Mouse (Mus musculus) forebrain, embryonic 10.5 days (tissue): ENCODE results near the gene Mcu. TPM values are rescaled to one million over a fixed set of nuclear protein-coding genes. Genes with fewer than 3 reads are reported as not detected.

Experiments
- DNase-seq: peaks from one replicate; pipeline ENCODE4 v3.0.0-alpha.2; 2017; ENCODE audit warnings: low spot score; ENCODE audit errors: extremely low spot score
- H3K27ac ChIP-seq: fragments of 300-500 bp; sonication (generic); 2 replicates; pipeline ENCODE4 v1.5.1; 2016; ENCODE audit warnings: mild to moderate bottlenecking
- H3K27me3 ChIP-seq: fragments of 300-500 bp; sonication (generic); 2 replicates; pipeline ENCODE4 v1.6.1; 2016; ENCODE audit warnings: mild to moderate bottlenecking; ENCODE audit not compliant: poor library complexity, severe bottlenecking
- H3K36me3 ChIP-seq: fragments of 300-500 bp; sonication (generic); replicated peaks from 2 replicates; pipeline ENCODE4 v1.6.1; 2016; ENCODE audit warnings: mild to moderate bottlenecking, moderate library complexity
- H3K4me1 ChIP-seq: fragments of 300-500 bp; sonication (generic); 2 replicates; pipeline ENCODE4 v1.6.1; 2016
- H3K4me3 ChIP-seq: fragments of 300-500 bp; sonication (generic); 2 replicates; pipeline ENCODE4 v1.5.1; 2016; ENCODE audit warnings: mild to moderate bottlenecking, moderate library complexity
- H3K9me3 ChIP-seq: fragments of 300-500 bp; sonication (generic); 2 replicates; pipeline ENCODE4 v1.6.1; 2016; ENCODE audit warnings: mild to moderate bottlenecking, moderate library complexity
- WGBS: fragments of 180-500 bp; shearing (Covaris S2); methylation state at CpG from one replicate; pipeline ENCODE4 v1.1.7; 2016; 5-methylcytosine and 5-hydroxymethylcytosine counted together
- polyA plus RNA-seq: library from polyadenylated mRNA; unstranded; fragments of >200 nt; fragmentation: Nextera tagmentation; extraction: Ambion mirVana; gene quantifications from 2 replicates; pipeline ENCODE4 v1.2.1, GENCODE M21; 2016

Mcu gene
- polyA plus RNA-seq, 1 experiment from 2014 or later: 19.1 TPM

DNA sequence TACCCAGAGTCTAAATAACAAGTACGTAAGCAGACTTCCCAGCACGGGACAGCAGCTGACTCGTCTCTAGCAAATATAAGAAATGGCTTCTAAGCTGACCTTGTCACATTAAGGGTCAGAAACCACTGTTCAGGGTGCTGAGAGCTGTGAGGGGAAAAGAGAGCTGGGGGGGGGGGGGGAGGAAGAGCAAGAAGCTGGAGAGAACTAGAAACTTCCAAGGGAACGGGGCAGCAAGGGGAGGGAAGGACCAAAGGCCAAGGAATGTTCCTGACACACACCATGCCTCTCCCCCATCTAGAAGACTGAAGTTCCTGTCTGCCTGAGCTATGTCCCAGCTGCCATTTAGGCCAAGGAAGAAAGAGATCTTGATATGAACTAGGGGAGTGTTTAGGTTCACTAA lies 190.1 kb downstream of the Mcu start:
- Histone ChIP-seq H3K4me3 (no peak overlapping the region), H3K27ac (no peak overlapping the region), H3K36me3 (no peaks in the 10 kb centered on the region), H3K9me3 (no peaks in the 10 kb centered on the region), H3K4me1 (peaks cover 11% of the 10 kb centered on the region), H3K27me3 (no peaks in the 10 kb centered on the region)
- DNase-seq: no peak
- WGBS: 87% methylated on average over 4 of the region's 4 CpGs

- Histone ChIP-seq H3K27ac (no peak overlapping the region), H3K4me1 (peaks cover 7% of the 10 kb centered on the region), H3K4me3 (no peak overlapping the region), H3K36me3 (no peaks in the 10 kb centered on the region), H3K9me3 (no peaks in the 10 kb centered on the region), H3K27me3 (no peaks in the 10 kb centered on the region)
- no peak for DNase-seq
- 93% methylated on average over 7 of the region's 7 CpGs for WGBS
Measured at GRCm38 (mm10) chr10:59425369-59425768, 191.1 kb downstream of the Mcu start.

DNA sequence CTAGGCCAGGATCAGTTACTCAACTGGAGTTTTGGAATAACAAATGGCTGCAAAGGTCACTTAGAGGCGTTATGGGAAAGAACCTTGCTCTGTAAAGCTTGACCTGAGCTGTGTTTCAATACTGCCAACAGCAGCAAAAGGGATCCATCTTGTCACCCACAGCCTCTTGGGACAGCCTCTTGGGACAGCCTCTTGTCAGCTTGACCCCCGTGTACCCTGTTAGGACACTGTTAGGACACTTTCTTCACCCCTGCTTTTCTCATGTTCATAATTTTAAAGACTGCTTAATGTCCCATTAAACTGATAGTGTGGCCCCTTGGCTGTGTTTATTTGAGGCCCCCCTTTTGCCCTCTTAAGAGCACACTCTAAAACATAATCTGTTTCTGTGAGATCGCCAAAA lies 192.0 kb downstream of the Mcu start:
- 89% methylated on average over 3 of the region's 3 CpGs for WGBS
- no peaks in the 10 kb centered on the region for H3K36me3 ChIP-seq
- no peak for DNase-seq

GRCm38 (mm10) chr10:59419516-59419915 lies 197.0 kb downstream of the Mcu start:
- H3K36me3 ChIP-seq: no peaks in the 10 kb centered on the region
- H3K4me3 ChIP-seq: no peak overlapping the region
- no peaks in the 10 kb centered on the region for H3K9me3 ChIP-seq
- no peaks in the 10 kb centered on the region for H3K4me1 ChIP-seq
- 91% methylated on average over 4 of the region's 4 CpGs for WGBS
- no peaks in the 10 kb centered on the region for H3K27me3 ChIP-seq
- H3K27ac ChIP-seq: no peak overlapping the region
- no peak for DNase-seq

More for the DNA sequence above, 192.0 kb downstream of the Mcu start:
- H3K4me1 ChIP-seq: no peaks in the 10 kb centered on the region
- no peaks in the 10 kb centered on the region for H3K9me3 ChIP-seq
- no peak overlapping the region for H3K4me3 ChIP-seq
- H3K27ac ChIP-seq: no peak overlapping the region
- H3K27me3 ChIP-seq: no peaks in the 10 kb centered on the region

GRCm38 (mm10) chr10:59416623-59417022 lies 199.9 kb downstream of the Mcu start:
- DNase-seq: no peak
- 88% methylated on average over 3 of the region's 3 CpGs for WGBS

DNA sequence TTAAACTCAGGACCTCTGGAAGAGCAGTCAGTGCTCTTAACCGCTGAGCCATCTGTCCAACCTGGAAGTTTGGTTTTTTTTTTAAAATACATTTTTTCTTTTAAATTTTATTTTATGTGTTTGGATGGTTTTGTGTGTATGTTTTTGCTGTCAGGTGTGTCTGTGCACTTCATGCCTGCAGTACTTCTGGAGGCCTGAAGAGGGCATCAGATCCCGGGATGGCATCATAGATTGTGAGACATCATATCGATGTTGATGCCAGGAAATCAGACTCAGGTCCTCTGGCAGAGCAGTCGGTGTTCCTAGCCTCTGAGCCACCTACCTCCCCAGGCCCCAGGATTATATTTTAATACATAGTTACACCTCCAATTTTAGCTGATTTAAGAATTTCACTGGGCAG lies 202.8 kb downstream of the Mcu start:
- H3K27ac ChIP-seq: no peak overlapping the region
- H3K27me3 ChIP-seq: no peaks in the 10 kb centered on the region
- peaks cover 8% of the 10 kb centered on the region for H3K4me1 ChIP-seq
- no peak overlapping the region for H3K4me3 ChIP-seq
- no peaks in the 10 kb centered on the region for H3K9me3 ChIP-seq
- 92% methylated on average over 4 of the region's 4 CpGs for WGBS
- no peak for DNase-seq
- H3K36me3 ChIP-seq: no peaks in the 10 kb centered on the region

More at GRCm38 (mm10) chr10:59416623-59417022, 199.9 kb downstream of the Mcu start:
- Histone ChIP-seq H3K27ac (no peak overlapping the region), H3K27me3 (no peaks in the 10 kb centered on the region), H3K4me1 (no peaks in the 10 kb centered on the region), H3K4me3 (no peak overlapping the region), H3K9me3 (no peaks in the 10 kb centered on the region), H3K36me3 (no peaks in the 10 kb centered on the region)

DNA sequence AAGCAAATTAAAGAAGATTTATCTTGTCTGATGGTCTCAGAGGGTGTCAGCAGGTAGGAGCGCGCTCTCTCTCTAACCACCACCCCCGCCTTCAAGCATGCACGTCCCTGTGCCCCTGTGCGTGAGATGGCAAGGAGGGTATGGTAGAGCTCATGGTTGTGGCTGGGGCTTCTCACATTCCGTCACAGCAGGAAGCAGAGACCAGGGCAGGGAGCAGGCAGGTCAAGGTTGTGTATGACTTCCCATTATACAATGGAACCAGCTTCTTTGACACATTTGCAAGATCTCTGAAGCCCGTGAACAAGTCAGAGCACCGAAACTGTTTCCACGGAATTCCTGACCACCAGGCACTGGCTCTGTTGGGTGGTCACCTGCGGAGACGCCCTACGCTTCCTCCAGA lies 206.2 kb downstream of the Mcu start:
- WGBS: 82% methylated on average over 12 of the region's 12 CpGs
- no peak overlapping the region for H3K27ac ChIP-seq

DNA sequence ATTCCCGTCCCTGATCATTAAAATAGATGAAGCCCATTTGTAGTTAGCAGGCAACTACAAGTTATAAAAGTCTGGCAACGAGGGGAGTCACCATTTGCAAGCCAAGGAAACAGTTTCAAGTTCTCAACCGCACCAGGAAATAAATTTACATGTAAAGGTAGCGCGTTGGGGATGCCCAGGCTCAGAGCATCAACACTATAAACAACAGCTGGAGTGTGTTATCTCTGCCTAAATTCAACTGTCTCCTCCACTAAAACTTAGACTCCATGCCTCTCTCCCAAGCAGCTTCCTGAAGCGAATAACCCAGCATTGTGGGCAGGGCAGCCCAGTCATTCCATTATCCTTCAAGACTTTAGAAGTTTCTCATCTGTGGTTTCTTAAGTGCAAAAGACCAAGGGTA lies 208.0 kb downstream of the Mcu start:
- WGBS: 75% methylated on average over 6 of the region's 6 CpGs
- H3K36me3 ChIP-seq: no peaks in the 10 kb centered on the region
- H3K27me3 ChIP-seq: no peaks in the 10 kb centered on the region
- H3K9me3 ChIP-seq: no peaks in the 10 kb centered on the region
- DNase-seq: no peak
- H3K27ac ChIP-seq: no peak overlapping the region
- H3K4me3 ChIP-seq: no peak overlapping the region
- H3K4me1 ChIP-seq: peaks cover 8% of the 10 kb centered on the region

More for the DNA sequence above, 206.2 kb downstream of the Mcu start:
- peaks cover 8% of the 10 kb centered on the region for H3K4me1 ChIP-seq
- no peak overlapping the region for H3K4me3 ChIP-seq
- no peaks in the 10 kb centered on the region for H3K27me3 ChIP-seq
- no peak for DNase-seq
- H3K36me3 ChIP-seq: no peaks in the 10 kb centered on the region
- no peaks in the 10 kb centered on the region for H3K9me3 ChIP-seq

- DNase-seq: no peak
- Histone ChIP-seq H3K27ac (0 out of 2 replicates have a peak overlapping the region, but pooled peaks have one; percentile 2), H3K27me3 (no peaks in the 10 kb centered on the region)
Measured at GRCm38 (mm10) chr10:59403793-59404149, 212.7 kb downstream of the Mcu start.

GRCm38 (mm10) chr10:59402899-59403792 lies 213.3 kb downstream of the Mcu start, which contains the start of gene Pla2g12b:
TSS of gene Pla2g12b (plus strand) at chr10:59403660.
- WGBS: 80% methylated on average over 21 of the region's 21 CpGs
- DNase-seq: no peak
- Histone ChIP-seq H3K27me3 (no peaks in the 10 kb centered on the region), H3K4me3 (no peak within 1 kb of the TSS), H3K27ac (0 out of 2 replicates have a peak within 1 kb of the TSS, but pooled peaks have one; percentile 2), H3K4me1 (no peaks in the 10 kb centered on the region; the same call in 1 of the 2 replicates), H3K9me3 (no peaks in the 10 kb centered on the region; the same call in 1 of the 2 replicates), H3K36me3 (no peaks in the 10 kb centered on the region)

More at GRCm38 (mm10) chr10:59403793-59404149, 212.7 kb downstream of the Mcu start:
- H3K36me3 ChIP-seq: no peaks in the 10 kb centered on the region
- no peaks in the 10 kb centered on the region; the same call in 1 of the 2 replicates for H3K4me1 ChIP-seq
- no peaks in the 10 kb centered on the region; the same call in 1 of the 2 replicates for H3K9me3 ChIP-seq
- 78% methylated on average over 10 of the region's 10 CpGs for WGBS
- no peak overlapping the region for H3K4me3 ChIP-seq

Other genes with a start within 250 kb of the Mcu start
- gene Gm10273, start 221.1 kb downstream of the Mcu start, polyA plus RNA-seq: 6.0 and 13.2 TPM in 2 replicates
- gene Pla2g12b, start 213.0 kb downstream of the Mcu start, polyA plus RNA-seq: not detected in 2 replicates
- 0.83 and 1.6 TPM in 2 replicates for gene Oit3, start 174.9 kb downstream of the Mcu start, polyA plus RNA-seq
- not detected in 2 replicates for gene Gm10322, start 629 bp downstream of the Mcu start, polyA plus RNA-seq
- 54.1 and 58.0 TPM in 2 replicates for gene Micu1, start 85.8 kb upstream of the Mcu start, polyA plus RNA-seq